Mouse (Mus musculus): ENCODE measurements around the gene Cfap54. TPM values are rescaled to one million over a fixed set of nuclear protein-coding genes. Genes with fewer than 3 reads are reported as not detected.

The Cfap54 gene
- 0.31 and 0.53 TPM in 2 replicates for total RNA-seq (2012; rRNA removed)

DNA sequence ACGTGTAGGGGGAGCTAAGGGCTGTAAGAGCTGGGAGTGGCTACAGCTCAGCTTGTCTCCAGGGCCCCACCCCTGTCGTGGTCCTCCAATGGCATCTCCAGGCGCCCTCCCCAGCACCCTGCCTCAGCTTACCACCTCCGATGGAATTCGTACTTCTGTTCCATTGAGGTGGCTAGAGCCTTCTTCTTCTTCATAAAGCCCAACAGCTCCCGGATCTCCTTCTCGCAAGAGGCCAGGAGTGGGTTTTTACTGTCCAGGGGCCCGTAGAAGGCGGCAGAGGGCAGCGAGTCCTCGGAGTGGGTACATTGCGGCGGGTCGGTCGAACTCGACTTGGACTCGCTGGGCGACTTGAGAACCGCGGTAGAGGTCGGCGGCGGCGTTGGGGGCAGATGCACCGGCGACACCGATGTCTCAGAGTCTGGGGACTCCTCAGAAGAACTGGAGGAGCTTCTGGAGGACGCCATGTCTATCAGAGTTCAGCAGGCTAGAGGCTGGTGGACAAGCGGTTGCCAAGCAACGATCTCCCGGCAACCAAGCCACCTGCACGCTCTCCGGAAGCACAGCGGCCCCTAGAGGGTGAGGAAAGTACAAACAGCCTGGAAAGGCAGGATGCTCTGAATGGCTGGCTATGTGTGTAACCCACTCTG is at the start of gene Cfap54:
Gene Cfap54, minus strand, starts transcription at position 486 of the 647 bp plus-strand sequence.
- H3K36me3 ChIP-seq (ENCODE audit: control insufficient read depth, insufficient read depth, low read length, poor library complexity, severe bottlenecking), result no peaks in the 10 kb centered on the region
- peak; percentile 91 for DNase-seq (ENCODE audit: low read depth, low spot score)
- in situ Hi-C loops (cut with MboI; ENCODE audit: low sequenced_read_pairs in 2 of 2, unreplicated experiment in 2 of 2), result no loop called here

DNA sequence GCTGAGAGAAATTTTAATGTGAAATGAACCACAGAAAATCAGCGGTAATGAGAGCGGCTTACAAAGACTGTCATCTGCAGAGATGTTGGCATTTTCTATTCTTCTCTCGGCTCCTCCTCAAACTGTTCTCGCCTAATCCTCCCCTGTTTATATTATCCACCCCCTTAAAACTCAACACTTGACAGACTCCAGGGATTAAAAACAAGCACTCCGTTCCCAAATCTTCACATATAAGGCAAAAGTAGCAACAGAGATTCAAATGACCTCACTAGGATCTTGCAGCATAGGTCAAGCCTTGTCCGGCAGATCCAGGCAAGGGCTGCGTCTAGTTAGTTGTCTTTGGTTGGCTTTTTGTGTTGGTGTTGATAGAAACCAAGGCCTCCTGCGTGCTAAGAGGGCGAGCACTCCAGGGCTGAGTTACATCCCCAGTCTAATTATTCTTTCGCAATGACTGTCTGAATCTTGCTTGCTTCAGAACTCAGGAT is 49.1 kb upstream of the Cfap54 start:
- H3K4me1 ChIP-seq (ENCODE audit: control insufficient read depth in 2 of 2, insufficient read depth in 2 of 2, low read length in 2 of 2, poor library complexity in 1 of 2), result no peaks in the 10 kb centered on the region
- H3K9me3 ChIP-seq (ENCODE audit: control insufficient read depth, insufficient read depth, low read depth, low read length), result no peaks in the 10 kb centered on the region
- no peak for DNase-seq (ENCODE audit: low read depth, low spot score)
- in situ Hi-C loops (cut with MboI; ENCODE audit: low sequenced_read_pairs in 2 of 2, unreplicated experiment in 2 of 2), result no loop called here
- no peak overlapping the region for H3K4me3 ChIP-seq (ENCODE audit: insufficient read depth in 1 of 2, low read depth in 1 of 2, low read length in 2 of 2, poor library complexity in 1 of 2, severe bottlenecking in 1 of 2)
- H3K27ac ChIP-seq (ENCODE audit: insufficient read depth, low read depth, low read length, poor library complexity, severe bottlenecking), result no peak overlapping the region
- no peak overlapping the region for H3K9ac ChIP-seq (ENCODE audit: insufficient read depth, low read depth, low read length, poor library complexity, severe bottlenecking)
- H3K36me3 ChIP-seq (ENCODE audit: control insufficient read depth, insufficient read depth, low read length, poor library complexity, severe bottlenecking), result no peaks in the 10 kb centered on the region
- no peak for TF ChIP-seq ZNF384 (IDR thresholded peaks at IDR 0.05; ENCODE audit: low read depth, low read length)
- TF ChIP-seq CHD2 (IDR thresholded peaks at IDR 0.05; ENCODE audit: low read depth, low read length), result no peak
- no peak for TF ChIP-seq ZC3H11A (IDR thresholded peaks at IDR 0.05; ENCODE audit: borderline replicate concordance, low read depth, low read length)
- TF ChIP-seq MAFK (IDR thresholded peaks at IDR 0.05; ENCODE audit: insufficient read depth, low read depth, low read length), result no peak
- TF ChIP-seq HCFC1 (IDR thresholded peaks at IDR 0.05; ENCODE audit: borderline replicate concordance, insufficient read depth, low read length), result no peak

More for the DNA sequence above, at the start of gene Cfap54:
- no peaks in the 10 kb centered on the region for H3K9me3 ChIP-seq (ENCODE audit: control insufficient read depth, insufficient read depth, low read depth, low read length)
- TF ChIP-seq ZNF384 (IDR thresholded peaks at IDR 0.05; ENCODE audit: low read depth, low read length), result no peak
- H3K9ac ChIP-seq (ENCODE audit: insufficient read depth, low read depth, low read length, poor library complexity, severe bottlenecking), result peak within 1 kb of the TSS; percentile 47
- peak within 1 kb of the TSS; percentile 73 to 84 for H3K4me3 ChIP-seq (ENCODE audit: insufficient read depth in 1 of 2, low read depth in 1 of 2, low read length in 2 of 2, poor library complexity in 1 of 2, severe bottlenecking in 1 of 2)
- H3K4me1 ChIP-seq (ENCODE audit: control insufficient read depth in 2 of 2, insufficient read depth in 2 of 2, low read length in 2 of 2, poor library complexity in 1 of 2), result no peaks in the 10 kb centered on the region; a peak in 1 of 4 replicates
- H3K27ac ChIP-seq (ENCODE audit: insufficient read depth, low read depth, low read length, poor library complexity, severe bottlenecking), result no peak within 1 kb of the TSS

DNA sequence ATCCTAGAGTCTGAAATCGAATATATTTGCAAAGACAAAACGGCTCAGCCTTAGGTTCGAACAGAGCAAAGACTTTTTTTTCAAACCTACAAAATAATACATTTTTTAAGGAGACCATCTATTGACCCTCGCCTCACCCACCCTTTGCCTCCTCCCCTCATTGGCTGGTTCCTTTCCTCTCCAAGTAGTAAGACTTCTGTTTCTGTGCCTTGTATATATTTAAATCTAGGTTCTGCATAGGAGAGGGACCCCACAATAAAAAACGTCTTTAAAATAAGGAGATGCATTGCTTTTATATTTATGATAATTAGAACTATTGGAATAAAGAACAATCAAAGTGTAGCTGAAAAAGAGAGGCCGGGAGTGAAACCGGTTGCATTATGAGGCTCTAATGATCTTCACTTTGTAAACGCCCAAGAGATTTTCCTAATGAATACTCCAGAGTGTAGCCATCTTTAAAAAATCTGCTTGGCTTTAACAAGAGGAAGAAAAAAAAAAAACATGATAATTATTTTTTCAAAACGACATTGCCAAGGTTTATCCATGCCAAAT is 48.6 kb upstream of the Cfap54 start:
- no peak for DNase-seq (ENCODE audit: low read depth, low spot score)
- H3K9ac ChIP-seq (ENCODE audit: insufficient read depth, low read depth, low read length, poor library complexity, severe bottlenecking), result no peak overlapping the region
- no peaks in the 10 kb centered on the region for H3K9me3 ChIP-seq (ENCODE audit: control insufficient read depth, insufficient read depth, low read depth, low read length)
- TF ChIP-seq MAFK (IDR thresholded peaks at IDR 0.05; ENCODE audit: insufficient read depth, low read depth, low read length) (no peak), HCFC1 (IDR thresholded peaks at IDR 0.05; ENCODE audit: borderline replicate concordance, insufficient read depth, low read length) (no peak)
- H3K4me1 ChIP-seq (ENCODE audit: control insufficient read depth in 2 of 2, insufficient read depth in 2 of 2, low read length in 2 of 2, poor library complexity in 1 of 2), result no peaks in the 10 kb centered on the region
- no peak overlapping the region for H3K27ac ChIP-seq (ENCODE audit: insufficient read depth, low read depth, low read length, poor library complexity, severe bottlenecking)
- in situ Hi-C loops (cut with MboI; ENCODE audit: low sequenced_read_pairs in 2 of 2, unreplicated experiment in 2 of 2), result no loop called here
- H3K36me3 ChIP-seq (ENCODE audit: control insufficient read depth, insufficient read depth, low read length, poor library complexity, severe bottlenecking), result no peaks in the 10 kb centered on the region
- no peak overlapping the region for H3K4me3 ChIP-seq (ENCODE audit: insufficient read depth in 1 of 2, low read depth in 1 of 2, low read length in 2 of 2, poor library complexity in 1 of 2, severe bottlenecking in 1 of 2)

DNA sequence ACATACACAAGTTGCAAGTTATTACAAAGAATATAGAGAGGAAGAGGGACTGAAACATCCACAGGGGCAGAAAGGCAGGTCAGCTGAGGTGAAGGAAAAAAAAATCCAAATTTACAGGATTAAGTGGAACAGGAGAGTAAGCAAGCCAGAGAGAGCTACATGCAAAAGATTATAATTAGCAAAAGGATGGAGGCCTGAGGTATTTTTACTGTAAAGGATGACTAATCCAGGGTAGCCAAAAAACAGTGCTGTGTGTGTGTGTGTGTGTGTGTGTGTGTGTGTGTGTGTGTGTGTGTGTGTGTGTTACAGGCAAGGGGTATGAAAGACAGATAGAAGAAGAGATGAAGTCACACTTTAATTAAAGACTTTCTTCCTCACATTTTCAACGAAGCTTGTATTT is 47.9 kb upstream of the Cfap54 start:
- no peak for DNase-seq (ENCODE audit: low read depth, low spot score)
- Histone ChIP-seq H3K9ac (ENCODE audit: insufficient read depth, low read depth, low read length, poor library complexity, severe bottlenecking) (no peak overlapping the region), H3K27ac (ENCODE audit: insufficient read depth, low read depth, low read length, poor library complexity, severe bottlenecking) (no peak overlapping the region), H3K36me3 (ENCODE audit: control insufficient read depth, insufficient read depth, low read length, poor library complexity, severe bottlenecking) (no peaks in the 10 kb centered on the region), H3K4me3 (ENCODE audit: insufficient read depth in 1 of 2, low read depth in 1 of 2, low read length in 2 of 2, poor library complexity in 1 of 2, severe bottlenecking in 1 of 2) (no peak overlapping the region), H3K4me1 (ENCODE audit: control insufficient read depth in 2 of 2, insufficient read depth in 2 of 2, low read length in 2 of 2, poor library complexity in 1 of 2) (no peaks in the 10 kb centered on the region), H3K9me3 (ENCODE audit: control insufficient read depth, insufficient read depth, low read depth, low read length) (no peaks in the 10 kb centered on the region)
- in situ Hi-C loops (cut with MboI; ENCODE audit: low sequenced_read_pairs in 2 of 2, unreplicated experiment in 2 of 2), result no loop called here
- TF ChIP-seq CHD2 (IDR thresholded peaks at IDR 0.05; ENCODE audit: low read depth, low read length) (no peak), ZNF384 (IDR thresholded peaks at IDR 0.05; ENCODE audit: low read depth, low read length) (no peak), ZC3H11A (IDR thresholded peaks at IDR 0.05; ENCODE audit: borderline replicate concordance, low read depth, low read length) (no peak), MAFK (IDR thresholded peaks at IDR 0.05; ENCODE audit: insufficient read depth, low read depth, low read length) (no peak)

DNA sequence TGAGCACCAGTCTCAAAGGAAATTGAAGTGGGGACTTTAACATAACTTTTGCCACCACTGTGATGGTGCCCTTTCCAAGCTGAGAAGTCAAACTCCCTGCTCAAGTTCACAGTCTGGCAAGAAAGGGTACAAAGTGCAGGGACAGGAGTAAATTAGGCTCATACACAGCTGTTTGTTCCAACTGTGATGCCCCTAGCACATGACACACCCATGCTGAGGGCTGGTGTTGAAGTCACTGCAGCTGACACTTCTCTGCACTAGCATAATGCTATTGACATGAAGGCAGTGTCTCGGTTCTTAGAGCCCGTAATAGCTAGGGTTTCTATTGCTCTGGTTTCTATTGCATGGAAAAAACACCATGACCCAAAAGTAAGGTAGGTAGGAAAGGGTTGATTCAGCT is 47.1 kb upstream of the Cfap54 start:
- in situ Hi-C loops (cut with MboI; ENCODE audit: low sequenced_read_pairs in 2 of 2, unreplicated experiment in 2 of 2), result no loop called here
- no peaks in the 10 kb centered on the region for H3K4me1 ChIP-seq (ENCODE audit: control insufficient read depth in 2 of 2, insufficient read depth in 2 of 2, low read length in 2 of 2, poor library complexity in 1 of 2)
- H3K27ac ChIP-seq (ENCODE audit: insufficient read depth, low read depth, low read length, poor library complexity, severe bottlenecking), result no peak overlapping the region
- no peaks in the 10 kb centered on the region for H3K36me3 ChIP-seq (ENCODE audit: control insufficient read depth, insufficient read depth, low read length, poor library complexity, severe bottlenecking)
- TF ChIP-seq ZNF384 (IDR thresholded peaks at IDR 0.05; ENCODE audit: low read depth, low read length) (no peak), HCFC1 (IDR thresholded peaks at IDR 0.05; ENCODE audit: borderline replicate concordance, insufficient read depth, low read length) (no peak), CHD2 (IDR thresholded peaks at IDR 0.05; ENCODE audit: low read depth, low read length) (no peak), ZC3H11A (IDR thresholded peaks at IDR 0.05; ENCODE audit: borderline replicate concordance, low read depth, low read length) (no peak), MAFK (IDR thresholded peaks at IDR 0.05; ENCODE audit: insufficient read depth, low read depth, low read length) (no peak)
- H3K9me3 ChIP-seq (ENCODE audit: control insufficient read depth, insufficient read depth, low read depth, low read length), result no peaks in the 10 kb centered on the region
- DNase-seq (ENCODE audit: low read depth, low spot score), result no peak
- H3K4me3 ChIP-seq (ENCODE audit: insufficient read depth in 1 of 2, low read depth in 1 of 2, low read length in 2 of 2, poor library complexity in 1 of 2, severe bottlenecking in 1 of 2), result no peak overlapping the region
- no peak overlapping the region for H3K9ac ChIP-seq (ENCODE audit: insufficient read depth, low read depth, low read length, poor library complexity, severe bottlenecking)
